Mouse (Mus musculus) spleen, adult 2 months (tissue): ENCODE results near the gene Jchain. TPM values are rescaled to one million over a fixed set of nuclear protein-coding genes. Genes with fewer than 3 reads are reported as not detected.

Experiments used
- DNase-seq, 2 experiments: peaks; one replicate each; pipeline versions ENCODE4 v3.0.0 to v3.0.0-alpha.2; 2012 to 2021; ENCODE audit warnings: low spot score in 2 of 2, low read depth in 1 of 2
- H3K27ac ChIP-seq: fragments of 200-500 bp; 2 replicates; pipeline ENCODE4 v1.5.1; 2012; ENCODE audit warnings: low read length, inconsistent platforms; ENCODE audit not compliant: insufficient read depth
- H3K27me3 ChIP-seq: fragments of 200-500 bp; 2 replicates; pipeline ENCODE4 v1.6.1; 2012; ENCODE audit warnings: mild to moderate bottlenecking, moderate library complexity, low read length, inconsistent platforms; ENCODE audit not compliant: control insufficient read depth, insufficient read depth
- H3K36me3 ChIP-seq: fragments of 200-500 bp; 2 replicates; pipeline ENCODE4 v1.6.1; 2012; ENCODE audit warnings: mild to moderate bottlenecking, low read length, inconsistent platforms; ENCODE audit not compliant: control insufficient read depth, insufficient read depth
- H3K4me1 ChIP-seq: fragments of 200-500 bp; 2 replicates; pipeline ENCODE4 v1.6.1; 2011; ENCODE audit warnings: inconsistent platforms; ENCODE audit not compliant: control insufficient read depth, insufficient read depth, insufficient read length
- H3K4me3 ChIP-seq: fragments of 200-500 bp; 2 replicates; pipeline ENCODE4 v1.5.1; 2011; ENCODE audit warnings: mild to moderate bottlenecking, inconsistent platforms; ENCODE audit not compliant: insufficient read depth, insufficient read length; ENCODE audit errors: extremely low read depth
- CTCF ChIP-seq: fragments of 200-500 bp; IDR thresholded peaks from 2 replicates; pipeline ENCODE4 v1.5.1; 2011; ENCODE audit warnings: mild to moderate bottlenecking, inconsistent platforms; ENCODE audit not compliant: insufficient read depth, insufficient read length, insufficient replicate concordance; ENCODE audit errors: extremely low read depth
- POLR2A ChIP-seq: fragments of 200-500 bp; IDR thresholded peaks from 2 replicates; pipeline ENCODE4 v1.6.1; 2011; ENCODE audit warnings: low read depth, low read length, inconsistent platforms
- WGBS: fragments of 180-500 bp; shearing (Covaris S2); methylation state at CpG from one replicate; pipeline ENCODE4 v1.1.7; 2018; 5-methylcytosine and 5-hydroxymethylcytosine counted together
- polyA plus RNA-seq: library from polyadenylated mRNA; depleted of rRNA; stranded (reverse); fragments of >200 nt; gene quantifications from 2 replicates; pipeline ENCODE4 v1.2.3, GENCODE M21; 2012; rRNA removed

Jchain gene
- polyA plus RNA-seq, 1 experiment: 383 TPM

GRCm38 (mm10) chr5:88508990-88509389, 18.7 kb downstream of the Jchain start:
- H3K36me3 ChIP-seq: no peaks in the 10 kb centered on the region
- WGBS: 63% methylated on average over 1 of the region's 1 CpGs
- H3K27ac ChIP-seq: peak overlapping the region; percentile 56
- H3K27me3 ChIP-seq: no peaks in the 10 kb centered on the region
- TF ChIP-seq CTCF: no peak
- no peak for TF ChIP-seq POLR2A
- H3K4me1 ChIP-seq: peaks cover 2% of the 10 kb centered on the region; the same call in 1 of the 2 replicates
- no peak for DNase-seq
- no peak overlapping the region for H3K4me3 ChIP-seq

GRCm38 (mm10) chr5:88508555-88508954, 19.1 kb downstream of the Jchain start:
- TF ChIP-seq CTCF (no peak), POLR2A (no peak)
- H3K27ac ChIP-seq: no peak overlapping the region
- DNase-seq: peak in 1 of 2 experiments; percentile 32
- H3K4me1 ChIP-seq: peaks cover 2% of the 10 kb centered on the region; the same call in 1 of the 2 replicates
- H3K4me3 ChIP-seq: no peak overlapping the region
- H3K36me3 ChIP-seq: no peaks in the 10 kb centered on the region
- 3% methylated on average over 1 of the region's 1 CpGs for WGBS
- H3K27me3 ChIP-seq: no peaks in the 10 kb centered on the region

- no peak for TF ChIP-seq CTCF
- TF ChIP-seq POLR2A: no peak
- DNase-seq: no peak
- no peak overlapping the region for H3K27ac ChIP-seq
- 35% methylated on average over 3 of the region's 3 CpGs for WGBS
- no peak overlapping the region for H3K4me3 ChIP-seq
- H3K4me1 ChIP-seq: peaks cover 3% of the 10 kb centered on the region; the same call in 1 of the 2 replicates
- H3K36me3 ChIP-seq: no peaks in the 10 kb centered on the region
- H3K27me3 ChIP-seq: no peaks in the 10 kb centered on the region
These were observed 27.9 kb downstream of the Jchain start for GRCm38 (mm10) chr5:88499781-88500180.

GRCm38 (mm10) chr5:88491111-88491510, 36.6 kb downstream of the Jchain start:
- H3K4me1 ChIP-seq: no peaks in the 10 kb centered on the region
- no peak overlapping the region for H3K4me3 ChIP-seq
- 87% methylated on average over 5 of the region's 5 CpGs for WGBS
- H3K27ac ChIP-seq: no peak overlapping the region
- no peaks in the 10 kb centered on the region for H3K27me3 ChIP-seq
- no peak for DNase-seq
- TF ChIP-seq POLR2A (no peak), CTCF (no peak)
- no peaks in the 10 kb centered on the region for H3K36me3 ChIP-seq

GRCm38 (mm10) chr5:88489004-88489403, 38.7 kb downstream of the Jchain start:
- no peak for DNase-seq
- TF ChIP-seq CTCF (no peak), POLR2A (no peak)
- H3K4me3 ChIP-seq: no peak overlapping the region
- no peaks in the 10 kb centered on the region for H3K36me3 ChIP-seq
- WGBS: 18% methylated on average over 2 of the region's 2 CpGs
- H3K4me1 ChIP-seq: no peaks in the 10 kb centered on the region
- no peaks in the 10 kb centered on the region for H3K27me3 ChIP-seq
- H3K27ac ChIP-seq: no peak overlapping the region

GRCm38 (mm10) chr5:88487675-88488074, 40.0 kb downstream of the Jchain start, which contains the start of gene Enam:
Gene Enam, plus strand, starts transcription at chr5:88487975.
- no peak for DNase-seq
- Histone ChIP-seq H3K36me3 (no peaks in the 10 kb centered on the region), H3K27me3 (no peaks in the 10 kb centered on the region), H3K4me1 (no peaks in the 10 kb centered on the region), H3K4me3 (no peak within 1 kb of the TSS), H3K27ac (no peak within 1 kb of the TSS)
- TF ChIP-seq CTCF: no peak
- no peak for TF ChIP-seq POLR2A

Other genes starting within 250 kb of the Jchain start
- gene Prol1, start 210.6 kb downstream of the Jchain start, polyA plus RNA-seq: not detected in 2 replicates
- gene Amtn, start 151.8 kb downstream of the Jchain start, polyA plus RNA-seq: not detected in 2 replicates
- not detected in 2 replicates for gene Ambn, start 71.9 kb downstream of the Jchain start, polyA plus RNA-seq
- not detected in 2 replicates for gene Enam, start 39.9 kb downstream of the Jchain start, polyA plus RNA-seq
- 9.3 and 14.0 TPM in 2 replicates for gene Utp3, start 26.6 kb upstream of the Jchain start, polyA plus RNA-seq
- gene Rufy3, start 37.1 kb upstream of the Jchain start, polyA plus RNA-seq: 3.7 and 4.7 TPM in 2 replicates
- 12.0 and 18.6 TPM in 2 replicates for gene Grsf1, start 148.3 kb upstream of the Jchain start, polyA plus RNA-seq
- gene Mob1b, start 193.0 kb upstream of the Jchain start, polyA plus RNA-seq: 1.1 and 1.3 TPM in 2 replicates
- gene Dck, start 237.1 kb upstream of the Jchain start, polyA plus RNA-seq: 6.7 and 8.6 TPM in 2 replicates